Mouse (Mus musculus) embryonic fibroblast, embryonic 13.5 days (primary cell): ENCODE results near the gene Akt3.

ENCODE experiments used
- CTCF ChIP-seq: IDR thresholded peaks from 2 replicates; pipeline ENCODE4 v1.5.1; 2011; ENCODE audit warnings: mild to moderate bottlenecking, control low read depth, low read length, moderate library complexity, borderline replicate concordance; ENCODE audit not compliant: insufficient read depth
- POLR2A ChIP-seq: IDR thresholded peaks from 2 replicates; pipeline ENCODE4 v1.6.1; 2011; ENCODE audit warnings: low read depth, mild to moderate bottlenecking, control low read depth, low read length, moderate library complexity

DNA sequence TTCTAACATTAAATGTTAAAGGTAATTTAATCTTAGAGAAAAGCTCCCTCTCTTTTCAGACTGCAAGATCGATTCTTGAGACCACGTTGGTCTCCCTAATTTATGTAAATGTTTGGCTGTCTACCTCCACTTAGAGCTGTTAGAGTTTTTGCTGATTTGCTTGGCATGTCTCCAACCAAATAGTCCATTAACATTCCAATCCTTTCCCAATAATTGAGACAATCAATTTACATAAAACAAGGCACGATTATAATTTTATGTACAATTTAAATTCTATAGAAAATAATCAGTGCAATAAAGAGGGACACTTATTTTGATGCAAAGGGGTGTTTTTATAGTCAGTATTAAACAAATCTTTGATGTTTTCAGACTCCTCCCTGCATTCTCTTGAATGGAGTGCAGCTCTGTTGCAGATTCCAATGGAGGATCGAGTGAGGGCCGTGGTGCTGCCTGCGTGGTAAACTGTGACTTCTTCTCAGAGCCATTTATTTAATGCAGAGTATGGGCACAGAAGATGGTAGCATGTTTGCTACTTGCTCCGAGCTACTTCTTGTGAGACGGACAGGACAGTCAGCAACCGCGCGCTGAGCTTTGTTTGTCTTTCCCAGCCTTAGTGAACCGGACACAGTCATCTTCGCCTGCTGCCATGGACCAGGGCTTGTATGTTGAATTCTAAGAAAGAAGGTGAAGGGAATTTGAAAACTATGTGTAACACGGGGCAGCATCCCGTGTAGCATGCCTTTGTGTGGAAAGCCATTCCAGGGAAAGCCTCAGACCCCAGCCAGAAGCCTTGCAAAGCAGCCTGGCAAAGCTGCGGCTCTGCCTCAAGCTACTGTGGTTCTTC, 287.1 kb downstream of the Akt3 start:
- TF ChIP-seq CTCF (no peak), POLR2A (no peak)
